Mouse (Mus musculus) myocyte (in vitro differentiated cells): Measurements from ENCODE around the gene Cyp17a1.

ENCODE experiments used
- MAX ChIP-seq: IDR thresholded peaks from one replicate; pipeline ENCODE4 v1.6.1; 2011; ENCODE audit warnings: low read depth, mild to moderate bottlenecking, control low read depth
- MYOG ChIP-seq, 3 experiments: IDR thresholded peaks; one replicate each; pipeline ENCODE4 v1.6.1; 2011; ENCODE audit warnings: control low read depth in 2 of 3, low read depth in 2 of 3, mild to moderate bottlenecking in 2 of 3; ENCODE audit not compliant: insufficient read length in 2 of 3, control insufficient read depth in 1 of 3, insufficient read depth in 1 of 3
- POLR2A ChIP-seq: IDR thresholded peaks from one replicate; pipeline ENCODE4 v1.6.1; 2011; ENCODE audit warnings: low read depth, mild to moderate bottlenecking, control low read depth, moderate library complexity; ENCODE audit not compliant: insufficient read length
- POLR2AphosphoS2 ChIP-seq: IDR thresholded peaks from one replicate; pipeline ENCODE4 v1.6.1; 2011; ENCODE audit warnings: low read depth, control low read depth; ENCODE audit not compliant: insufficient read length
- TCF12 ChIP-seq: IDR thresholded peaks from one replicate; pipeline ENCODE4 v1.6.1; 2011; ENCODE audit warnings: mild to moderate bottlenecking, control low read depth; ENCODE audit not compliant: poor library complexity, insufficient read depth, severe bottlenecking
- TCF3 ChIP-seq: IDR thresholded peaks from one replicate; pipeline ENCODE4 v1.6.1; 2011; ENCODE audit warnings: low read depth, control low read depth; ENCODE audit not compliant: insufficient read length
- USF1 ChIP-seq: IDR thresholded peaks from one replicate; pipeline ENCODE4 v1.6.1; 2011; ENCODE audit warnings: low read depth, mild to moderate bottlenecking, control low read depth, moderate library complexity

- TF ChIP-seq USF1: no peak
- TF ChIP-seq POLR2A: no peak
- no peak for TF ChIP-seq TCF12
- no peak for TF ChIP-seq MAX
- no peak for TF ChIP-seq MYOG (IDR thresholded peaks at IDR 0.05; ENCODE audit: control insufficient read depth in 1 of 3, insufficient read depth in 1 of 3, insufficient read length in 2 of 3, low read depth in 2 of 3)
- TF ChIP-seq TCF3: no peak
- no peak for TF ChIP-seq POLR2AphosphoS2
These were observed 35.4 kb downstream of the Cyp17a1 start for GRCm38 (mm10) chr19:46637598-46637997.
